Mouse (Mus musculus): ENCODE measurements at regions not wholly inside any gene's neighbourhood (a gene's known extent, or its start where the extent isn't known, plus 50 kb on each side); places are given as distances from the start of the nearest gene placed in this dataset.

DNA sequence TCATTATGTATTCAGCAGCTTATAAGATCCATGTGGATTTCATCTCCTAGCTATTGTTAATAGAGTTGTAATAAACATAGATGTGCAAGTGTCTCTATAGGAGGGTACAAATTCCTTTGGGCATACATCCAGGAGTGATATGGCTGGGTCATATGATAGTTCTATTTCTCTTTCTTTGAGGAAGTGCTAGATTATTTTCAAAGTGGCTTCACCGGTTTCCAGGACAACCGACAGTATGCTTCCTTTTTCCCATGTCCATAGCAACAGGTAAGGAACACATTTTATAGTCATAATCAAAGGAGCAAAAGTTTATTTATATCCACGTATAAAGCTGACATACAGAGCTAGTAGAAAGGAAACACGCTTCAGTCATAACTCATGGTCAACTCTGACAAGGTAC, 710.2 kb upstream of the Tenm4 start:
- no peak for DNase-seq (ENCODE audit: low read depth, low spot score)

DNA sequence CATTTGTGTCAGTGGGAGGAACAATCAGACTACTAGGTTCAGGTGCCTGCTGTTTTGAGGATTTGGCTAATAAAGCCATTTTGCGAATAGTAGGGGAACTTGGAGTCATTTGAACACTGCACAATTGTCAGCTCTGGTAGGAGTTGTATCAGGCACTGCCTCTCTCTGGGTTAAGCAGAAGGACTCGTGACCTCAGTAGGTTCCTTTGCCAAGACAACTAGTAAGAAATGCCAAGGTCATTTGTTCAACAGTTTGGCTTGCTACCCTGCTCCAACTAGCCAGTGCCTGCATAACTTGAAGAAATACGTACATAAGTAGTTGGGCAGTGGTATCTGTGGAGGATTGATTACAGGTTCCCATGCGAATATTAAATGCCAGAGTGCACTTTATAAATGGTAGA, 705.5 kb upstream of the Tenm4 start:
- no peak for DNase-seq (ENCODE audit: low read depth, low spot score)

DNA sequence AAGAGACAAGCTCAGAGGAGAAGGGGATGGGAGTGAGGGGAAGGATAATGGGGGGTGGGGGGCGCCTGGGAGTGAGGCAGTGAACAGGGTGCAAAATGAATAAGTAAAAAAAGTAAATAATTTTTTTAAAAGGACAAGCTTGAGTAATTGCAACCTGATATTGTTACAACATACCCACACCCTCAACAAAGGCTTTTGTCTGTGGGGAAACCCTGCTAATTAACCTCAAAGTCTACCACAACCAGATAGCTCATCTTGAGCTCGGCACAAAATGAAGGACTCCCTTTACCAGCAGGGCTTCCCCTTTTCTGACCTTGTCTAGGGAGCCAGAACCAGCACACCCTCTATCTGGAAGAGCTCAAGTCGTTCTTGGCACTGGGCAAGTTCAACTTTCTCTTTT, 704.0 kb upstream of the Tenm4 start:
- DNase-seq (ENCODE audit: low read depth, low spot score) = no peak

DNA sequence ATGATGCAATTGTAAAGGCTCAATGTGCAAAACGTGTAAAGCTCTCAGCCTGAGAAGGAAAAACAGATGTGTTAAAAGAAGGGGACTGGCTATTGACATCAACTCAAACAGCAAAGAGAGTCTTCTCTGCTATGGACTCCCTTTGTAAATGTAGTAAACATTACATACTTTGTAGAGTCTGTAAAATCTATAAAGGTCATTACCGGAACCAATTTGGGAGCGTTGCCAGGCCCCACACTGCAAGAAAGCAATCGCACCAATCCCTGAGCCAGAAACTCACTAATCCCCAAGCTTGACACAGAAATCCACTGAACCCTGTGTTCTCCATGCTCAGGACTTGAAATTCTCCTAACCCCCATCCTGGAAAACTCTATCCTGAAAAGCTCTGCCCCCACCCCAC, 697.2 kb upstream of the Tenm4 start:
- no peak for DNase-seq (ENCODE audit: low read depth, low spot score)

DNA sequence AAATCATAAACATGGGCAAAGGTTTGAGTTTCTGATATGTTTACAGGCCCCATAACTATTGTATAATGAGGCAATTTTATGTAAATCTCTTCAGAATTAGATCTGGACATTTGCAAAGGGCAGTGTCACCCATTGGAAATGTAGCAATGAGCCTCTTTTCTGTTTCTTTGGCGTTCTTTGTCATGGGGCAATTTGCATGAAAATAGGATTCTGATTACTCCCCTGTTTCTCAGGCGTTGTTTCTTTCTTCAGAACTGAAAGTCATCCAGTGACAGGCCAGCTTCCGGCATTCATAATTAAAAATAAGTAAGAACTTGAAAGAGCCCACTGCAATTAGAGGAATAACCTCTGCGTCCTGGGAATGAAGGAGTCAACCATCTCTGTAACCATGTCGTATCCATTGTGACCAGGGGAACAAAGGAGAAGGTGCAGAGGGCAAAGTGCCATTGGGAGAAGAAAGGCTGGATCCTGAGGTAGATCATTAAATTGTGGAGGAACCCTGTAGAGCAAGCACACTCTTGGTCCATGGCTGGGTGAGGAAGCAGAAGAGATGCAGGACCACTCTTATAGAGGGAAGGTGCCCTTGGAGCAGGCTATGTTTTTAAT, 690.8 kb upstream of the Tenm4 start:
- DNase-seq (ENCODE audit: low read depth, low spot score) = peak; percentile 90

DNA sequence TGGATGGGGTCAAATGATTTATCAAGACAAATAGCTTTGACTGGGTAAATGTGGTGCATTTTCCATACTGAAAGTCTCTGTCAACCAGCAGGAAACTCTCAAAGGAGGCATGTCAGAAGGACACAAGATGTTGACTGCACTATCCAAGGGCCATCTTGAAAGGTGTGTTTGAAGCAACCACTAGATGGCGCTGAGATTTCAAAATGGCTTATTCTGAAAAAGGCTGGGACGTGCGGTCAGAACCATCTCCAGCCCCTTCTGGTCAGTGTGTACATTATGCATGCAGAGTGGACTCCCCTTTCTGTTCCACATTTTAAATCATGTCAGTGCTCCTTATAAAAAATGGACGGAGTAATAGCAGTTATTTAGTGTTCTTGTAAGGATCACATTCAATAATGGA, 681.4 kb upstream of the Tenm4 start:
- DNase-seq (ENCODE audit: low read depth, low spot score) = peak; percentile 73

DNA sequence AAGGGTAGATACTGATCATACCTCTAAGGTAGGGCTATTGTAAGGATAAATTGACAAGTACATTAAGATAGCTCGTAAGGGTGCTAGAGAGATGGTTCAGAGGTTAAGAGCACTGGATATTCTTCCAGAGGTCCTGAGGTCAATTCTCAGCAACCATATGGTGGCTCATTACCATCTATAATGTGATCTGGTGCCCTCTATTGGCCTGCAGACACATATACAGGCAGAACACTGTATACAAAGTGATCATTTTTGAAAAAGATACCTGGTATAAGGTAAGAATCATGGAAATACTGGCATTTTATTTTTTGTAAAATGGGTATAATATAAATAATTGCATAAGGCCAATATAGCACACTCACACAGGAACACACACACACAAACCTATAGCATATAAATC, 676.3 kb upstream of the Tenm4 start:
- no peak for DNase-seq (ENCODE audit: low read depth, low spot score)

DNA sequence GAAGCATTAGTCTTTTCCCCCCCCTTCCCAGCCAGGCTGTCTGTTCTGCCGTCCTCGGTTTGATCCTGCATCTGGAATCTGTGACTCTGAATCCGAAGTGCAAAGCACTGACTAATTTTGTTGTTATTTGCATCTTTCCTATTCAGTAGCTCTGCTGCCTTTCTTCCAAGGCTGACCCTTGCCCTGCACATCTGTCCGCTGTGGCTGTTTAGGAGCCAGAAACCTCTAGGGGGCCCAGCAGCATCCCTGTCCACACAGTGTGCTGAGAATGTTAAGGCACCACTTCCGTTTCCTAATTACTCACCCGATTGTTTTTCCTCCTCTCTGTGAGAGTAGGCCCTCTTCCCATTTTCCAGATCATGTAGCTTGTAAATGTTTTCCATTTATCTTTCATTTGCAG, 668.1 kb upstream of the Tenm4 start:
- DNase-seq (ENCODE audit: low read depth, low spot score) = no peak

DNA sequence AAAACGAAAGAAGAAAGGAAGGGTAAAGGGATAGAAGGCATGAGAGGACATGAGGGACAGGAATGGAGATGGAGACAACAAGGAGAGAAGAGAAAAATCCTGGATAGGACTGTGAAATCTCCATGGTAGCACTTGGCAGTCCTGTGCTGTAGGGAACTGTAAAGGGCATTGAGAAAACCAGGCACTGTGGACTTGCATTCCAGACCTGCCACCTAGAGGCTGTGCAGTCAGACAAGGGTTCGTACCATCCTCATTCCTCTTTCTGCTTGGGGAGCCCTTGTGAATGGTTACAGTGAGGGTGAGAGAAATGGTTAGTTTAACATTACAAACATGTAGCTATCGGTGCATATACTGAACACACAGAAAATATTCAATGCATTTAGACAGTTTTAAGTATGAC, 623.8 kb upstream of the Tenm4 start:
- DNase-seq (ENCODE audit: low read depth, low spot score) = peak; percentile 5

DNA sequence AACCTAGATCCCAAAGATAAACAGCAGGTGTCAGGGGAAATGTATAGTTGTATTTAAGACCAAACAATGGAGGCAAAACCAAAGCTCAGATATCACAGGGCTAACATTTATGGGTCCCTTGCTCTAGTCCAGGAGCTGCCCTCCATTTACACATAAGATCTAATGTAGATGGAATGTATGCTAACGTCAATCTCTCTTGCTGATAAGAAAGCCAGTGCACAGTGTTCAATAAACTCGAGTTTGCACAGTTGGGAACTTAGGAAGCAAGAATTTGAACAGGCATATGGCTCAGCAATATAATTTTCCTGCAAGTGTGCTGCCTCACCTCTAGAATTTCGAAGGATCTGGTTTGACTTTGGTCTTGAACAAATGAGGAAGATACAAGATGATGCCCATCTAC, 620.9 kb upstream of the Tenm4 start:
- DNase-seq (ENCODE audit: low read depth, low spot score) = no peak

DNA sequence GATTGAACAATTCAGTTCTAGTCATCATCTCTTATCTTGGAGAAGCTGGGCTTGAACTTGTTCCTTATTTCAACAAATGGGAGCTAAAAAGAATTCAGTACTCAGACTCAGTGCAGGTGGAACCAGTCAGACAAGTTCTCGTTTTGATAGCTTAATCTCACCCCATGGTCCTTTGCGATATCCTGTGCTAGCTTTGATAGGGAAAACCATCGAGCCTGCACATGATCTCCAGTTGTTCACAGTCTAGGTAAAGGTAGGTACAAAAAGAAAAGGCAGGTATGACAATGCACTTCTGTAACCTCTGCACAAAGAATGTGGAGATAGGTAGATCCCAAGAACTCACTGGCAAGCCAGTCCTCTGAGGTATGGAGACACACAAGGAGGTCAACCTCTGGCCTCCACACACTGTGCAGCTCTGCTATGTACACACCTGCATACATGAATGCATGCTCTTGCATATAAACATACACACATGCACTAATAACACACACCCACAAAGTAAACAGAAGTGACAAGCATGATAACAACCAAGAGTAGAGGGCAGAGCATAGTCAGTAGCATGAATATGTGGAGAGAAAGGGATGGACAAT, 619.2 kb upstream of the Tenm4 start:
- no peak for DNase-seq (ENCODE audit: low read depth, low spot score)

DNA sequence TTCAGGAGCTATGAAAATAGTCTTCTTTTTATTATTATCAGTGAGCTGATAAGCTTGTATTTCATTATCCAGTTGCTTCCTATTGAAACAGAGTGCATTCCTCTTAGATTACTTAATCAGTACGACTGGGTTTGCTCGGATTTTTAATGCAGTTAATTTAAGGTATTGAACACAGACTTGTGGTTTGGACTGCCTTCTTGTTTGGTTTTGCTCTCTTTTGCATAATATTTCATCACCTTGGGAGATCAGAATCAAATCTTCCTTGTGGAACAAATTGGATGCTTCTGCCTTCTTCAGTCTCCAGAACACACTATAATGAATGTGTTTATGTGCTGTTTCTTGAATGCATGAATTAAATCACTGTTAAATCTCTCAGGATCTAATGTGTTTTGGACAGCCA, 612.5 kb upstream of the Tenm4 start:
- DNase-seq (ENCODE audit: low read depth, low spot score) = no peak

DNA sequence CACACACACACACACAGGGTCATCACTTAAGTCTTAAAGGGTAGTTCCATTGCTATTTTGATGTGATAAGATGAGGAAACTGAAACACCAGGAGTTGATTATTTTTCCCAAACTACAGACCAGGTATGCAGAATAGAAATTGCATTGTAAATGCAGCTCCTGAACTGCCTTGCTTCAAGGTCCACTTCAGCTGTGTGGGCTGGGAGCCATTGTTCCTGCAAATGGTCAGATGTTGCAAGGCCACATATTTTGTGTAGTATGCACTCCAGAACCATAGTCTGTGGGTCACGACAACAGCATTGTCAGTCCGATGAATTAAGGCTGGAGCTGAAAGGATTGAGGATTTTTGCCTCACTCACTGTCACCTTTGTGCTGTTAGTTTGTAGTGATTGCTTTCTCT, 592.4 kb upstream of the Tenm4 start:
- no peak for DNase-seq (ENCODE audit: low read depth, low spot score)

DNA sequence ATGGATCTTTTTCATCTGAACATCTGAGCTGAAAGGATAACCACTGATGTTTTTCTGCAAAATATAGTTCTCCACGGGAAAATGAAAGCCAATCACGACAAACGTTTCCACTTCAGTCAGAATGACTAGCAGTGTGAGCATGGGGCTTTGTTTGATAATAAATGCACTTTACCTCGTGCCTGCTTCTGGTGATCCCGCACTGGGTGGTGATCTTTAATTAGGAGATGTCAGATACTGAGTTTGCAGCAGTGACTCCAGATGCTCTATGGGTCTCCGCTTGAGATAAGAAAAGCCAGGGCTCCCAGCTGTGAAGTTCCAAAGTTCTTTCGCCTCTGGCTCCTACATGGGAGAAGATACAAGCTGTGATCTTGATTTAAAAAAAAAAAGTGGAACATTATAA, 589.7 kb upstream of the Tenm4 start:
- no peak for DNase-seq (ENCODE audit: low read depth, low spot score)

DNA sequence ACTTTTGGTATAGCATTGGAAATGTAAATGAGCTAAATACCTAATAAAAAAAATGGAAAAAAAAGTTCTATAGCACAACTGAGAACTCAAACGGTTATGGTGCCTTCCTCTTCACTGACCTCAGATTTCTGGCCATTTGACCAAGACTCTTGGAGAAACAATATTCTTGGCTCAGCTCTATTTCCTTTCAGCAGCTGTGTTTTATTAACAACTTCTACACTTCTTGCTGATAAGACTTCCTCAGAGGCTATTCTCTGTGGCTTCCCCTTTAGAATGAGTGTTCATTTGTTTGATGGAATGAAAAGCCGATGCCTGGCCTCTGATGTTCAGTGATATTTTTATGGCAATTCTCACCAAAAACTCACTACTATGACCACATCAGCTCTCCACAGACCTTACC, 572.7 kb upstream of the Tenm4 start:
- no peak for DNase-seq (ENCODE audit: low read depth, low spot score)

DNA sequence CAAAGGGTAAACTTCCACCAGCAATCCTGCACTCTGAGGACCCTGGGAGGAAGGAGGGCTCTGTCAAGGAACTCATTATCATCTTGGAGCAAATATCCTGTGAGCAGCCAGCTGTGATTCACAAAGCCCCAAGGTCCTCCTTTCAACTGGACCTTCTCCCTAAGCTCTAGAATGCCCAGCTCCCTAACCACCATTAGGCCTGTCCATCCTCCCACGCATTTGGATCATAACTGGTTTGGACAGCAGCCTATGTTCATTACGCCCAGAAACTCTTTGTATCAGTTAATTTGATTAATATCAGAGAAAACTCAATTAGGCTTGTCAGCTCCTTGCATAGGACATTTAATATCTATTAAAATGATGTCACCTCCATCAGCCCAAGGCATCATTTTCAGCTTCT, 557.3 kb upstream of the Tenm4 start:
- no peak for DNase-seq (ENCODE audit: low read depth, low spot score)

DNA sequence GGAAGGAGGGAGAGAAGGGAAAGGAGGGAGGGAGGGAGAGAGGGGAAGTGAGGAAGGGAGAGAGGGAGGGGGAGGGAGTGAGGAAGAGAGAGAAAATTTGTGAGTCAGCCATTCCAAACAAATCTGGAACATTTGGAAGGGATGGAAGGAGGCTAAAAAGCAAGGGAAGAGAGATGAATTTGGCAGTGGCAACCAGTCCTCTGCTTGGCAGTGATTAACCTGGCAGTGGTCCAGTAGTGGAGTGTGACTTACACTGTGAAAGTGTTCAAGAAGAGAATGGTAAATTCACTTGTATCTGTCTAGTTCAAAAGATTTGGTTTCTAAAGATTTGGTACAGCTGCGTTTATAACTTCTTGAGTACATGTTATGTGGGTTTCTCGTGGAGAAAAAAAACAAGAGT, 553.7 kb upstream of the Tenm4 start:
- DNase-seq (ENCODE audit: low read depth, low spot score) = no peak

DNA sequence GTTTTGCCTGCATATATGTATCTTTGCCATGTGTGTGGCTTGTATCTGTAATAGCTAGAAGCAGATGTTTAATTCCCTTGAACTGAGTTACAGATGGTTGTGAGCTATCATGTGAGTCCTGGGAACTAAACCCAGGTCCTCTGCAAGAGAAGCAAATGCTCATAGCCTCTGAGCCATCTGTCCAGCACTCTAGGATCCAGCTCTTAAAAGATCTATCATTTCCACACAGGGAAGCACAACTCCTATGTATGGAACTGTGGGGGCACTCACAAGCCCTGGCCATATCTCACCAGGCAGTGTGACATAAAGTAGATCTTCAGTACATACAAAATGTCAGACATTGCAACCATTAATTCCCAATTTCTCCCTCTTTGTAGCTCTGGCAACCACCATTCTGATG, 552.9 kb upstream of the Tenm4 start:
- DNase-seq (ENCODE audit: low read depth, low spot score) = no peak

DNA sequence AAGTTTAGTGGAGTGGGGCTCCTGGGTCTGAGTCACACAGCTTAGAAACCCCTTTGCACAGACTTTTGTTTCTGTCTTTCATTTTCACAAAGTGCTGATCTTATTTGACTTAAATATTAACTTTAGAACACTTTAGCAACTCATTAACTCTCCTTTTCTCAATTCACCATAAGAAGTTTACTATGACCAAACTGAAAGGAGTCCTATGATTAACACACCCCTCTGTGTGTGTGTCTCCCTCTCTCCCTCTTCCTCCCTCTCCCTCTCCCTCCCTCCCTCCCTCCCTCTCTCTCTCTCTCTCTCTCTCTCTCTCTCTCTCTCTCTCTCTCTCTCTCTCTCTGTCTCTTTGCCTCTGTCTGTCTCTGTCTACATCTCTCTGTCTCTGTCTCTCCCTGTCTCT, 551.0 kb upstream of the Tenm4 start:
- no peak for DNase-seq (ENCODE audit: low read depth, low spot score)

DNA sequence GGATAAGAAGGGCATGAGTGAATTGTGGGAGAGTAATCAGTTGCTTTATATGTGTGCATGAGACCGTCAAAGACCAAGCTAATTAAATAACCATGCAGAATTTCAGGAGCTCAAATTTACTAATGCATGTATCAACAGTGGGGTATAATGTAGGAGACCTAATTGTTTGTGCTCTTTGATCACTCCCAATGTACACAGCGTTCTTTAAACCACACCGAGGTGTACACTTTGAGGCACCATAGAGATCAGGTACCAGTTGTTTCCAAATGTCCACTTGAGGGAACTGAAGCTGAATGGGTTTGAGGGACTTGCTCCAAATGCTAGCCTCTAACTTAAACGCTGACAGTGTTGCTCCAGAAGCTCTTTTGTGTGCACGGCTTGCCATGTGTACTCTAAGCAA, 530.4 kb upstream of the Tenm4 start:
- DNase-seq (ENCODE audit: low read depth, low spot score) = no peak

DNA sequence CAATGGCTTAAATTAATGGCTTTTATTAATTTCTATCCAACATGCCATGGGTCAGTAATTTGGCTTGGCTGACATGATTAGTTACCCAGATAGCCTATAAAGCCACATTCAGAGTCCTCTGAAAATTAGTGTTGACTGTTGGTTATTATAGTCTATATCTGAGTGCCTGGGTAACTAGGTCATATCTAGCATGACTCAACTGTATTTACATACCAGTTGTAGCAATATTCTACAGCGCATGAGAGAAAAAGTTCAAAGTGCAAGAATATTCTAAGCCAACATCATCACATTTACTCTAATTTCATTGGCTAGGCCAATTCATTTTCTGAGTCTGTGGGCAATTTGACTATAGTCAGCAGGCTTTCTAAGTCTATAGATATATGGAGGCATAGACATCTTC, 496.7 kb upstream of the Tenm4 start:
- no peak for DNase-seq (ENCODE audit: low read depth, low spot score)

DNA sequence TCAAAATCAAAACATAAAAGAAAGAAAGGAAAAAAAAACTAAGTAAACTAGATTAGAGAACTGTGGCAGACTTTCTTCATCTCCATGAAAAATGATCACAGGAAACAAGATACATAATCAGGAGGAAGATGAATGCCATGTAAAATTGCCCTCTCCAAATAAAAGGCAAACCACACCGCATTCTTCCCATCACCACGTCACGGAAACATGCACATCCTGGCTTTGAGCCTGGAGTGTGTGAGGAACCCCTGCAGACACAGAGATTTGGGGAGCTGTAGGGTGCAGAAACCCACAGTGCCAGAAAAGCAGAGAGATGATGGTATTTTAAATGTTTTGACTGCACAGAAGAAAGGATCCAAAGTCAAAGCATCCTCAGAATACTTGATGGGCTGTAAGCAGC, 488.5 kb upstream of the Tenm4 start:
- no peak for DNase-seq (ENCODE audit: low read depth, low spot score)

DNA sequence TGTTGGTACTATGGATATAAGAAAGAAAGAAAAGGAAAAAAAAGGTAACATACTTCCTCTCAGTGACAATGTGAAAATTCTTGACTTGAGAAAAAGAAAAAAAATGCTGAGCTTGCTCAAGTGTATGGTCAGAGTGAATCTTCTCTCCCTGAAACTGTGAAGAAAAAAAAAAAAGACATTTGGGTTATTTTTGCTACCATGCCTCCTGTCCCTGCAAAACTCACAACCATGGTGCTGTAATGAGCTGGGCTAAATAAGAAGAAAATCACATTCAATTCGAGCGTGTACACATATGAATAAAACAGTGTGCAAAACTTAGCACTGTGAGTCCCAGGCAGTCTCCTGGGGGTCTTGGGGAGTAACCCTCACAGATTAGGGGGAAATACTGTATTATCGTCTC, 483.3 kb upstream of the Tenm4 start:
- no peak for DNase-seq (ENCODE audit: low read depth, low spot score)
